Mouse (Mus musculus) heart, embryonic 12.5 days (tissue): ENCODE measurements around the gene Tmem223. TPM values are rescaled to one million over a fixed set of nuclear protein-coding genes. Genes with fewer than 3 reads are reported as not detected.
A peak's percentile ranks its signal among the peaks of the same experiment; 100 is the strongest.

Experiments
- ATAC-seq: fragments of 200-750 bp; cut with Nextera tagmentation; 2 replicates; pipeline ENCODE4 v1.8.0; 2017; ENCODE audit warnings: moderate TSS enrichment, moderate library complexity; ENCODE audit not compliant: insufficient number of reproducible peaks, low FRiP score
- H3K27ac ChIP-seq: fragments of 300-500 bp; sonication (generic); 2 replicates; pipeline ENCODE4 v1.5.1; 2016; ENCODE audit warnings: mild to moderate bottlenecking, moderate library complexity; ENCODE audit not compliant: poor library complexity, severe bottlenecking
- H3K27me3 ChIP-seq: fragments of 300-500 bp; sonication (generic); replicated peaks from 2 replicates; pipeline ENCODE4 v1.6.1; 2016; ENCODE audit warnings: mild to moderate bottlenecking, moderate library complexity
- H3K36me3 ChIP-seq: fragments of 300-500 bp; sonication (generic); 2 replicates; pipeline ENCODE4 v1.6.1; 2016; ENCODE audit warnings: mild to moderate bottlenecking, moderate library complexity
- H3K4me1 ChIP-seq: fragments of 300-500 bp; sonication (generic); replicated peaks from 2 replicates; pipeline ENCODE4 v1.6.1; 2016; ENCODE audit warnings: mild to moderate bottlenecking
- H3K4me2 ChIP-seq: fragments of 300-500 bp; sonication (generic); 2 replicates; pipeline ENCODE4 v1.6.1; 2016; ENCODE audit warnings: mild to moderate bottlenecking, moderate library complexity
- H3K4me3 ChIP-seq: fragments of 300-500 bp; sonication (generic); 2 replicates; pipeline ENCODE4 v1.5.1; 2016; ENCODE audit warnings: mild to moderate bottlenecking
- H3K9ac ChIP-seq: fragments of 300-500 bp; sonication (generic); 2 replicates; pipeline ENCODE4 v1.6.1; 2016; ENCODE audit warnings: mild to moderate bottlenecking, moderate library complexity
- H3K9me3 ChIP-seq: fragments of 300-500 bp; sonication (generic); replicated peaks from 2 replicates; pipeline ENCODE4 v1.6.1; 2016; ENCODE audit warnings: mild to moderate bottlenecking, moderate library complexity
- WGBS: fragments of 180-500 bp; shearing (Covaris S2); methylation state at CpG from one replicate; pipeline ENCODE4 v1.1.7; 2016; 5-methylcytosine and 5-hydroxymethylcytosine counted together
- microRNA-seq: library from miRNA; unstranded; fragments of <30 nt; microRNA quantifications from one replicate; pipeline ENCODE4, GENCODE M21; 2017
- polyA plus RNA-seq: library from polyadenylated mRNA; unstranded; fragments of >200 nt; fragmentation: Nextera tagmentation; extraction: Ambion mirVana; gene quantifications from 2 replicates; pipeline ENCODE4 v1.2.1, GENCODE M21; 2016

The Tmem223 gene
- polyA plus RNA-seq, 1 experiment from 2014 or later = 146 TPM

DNA sequence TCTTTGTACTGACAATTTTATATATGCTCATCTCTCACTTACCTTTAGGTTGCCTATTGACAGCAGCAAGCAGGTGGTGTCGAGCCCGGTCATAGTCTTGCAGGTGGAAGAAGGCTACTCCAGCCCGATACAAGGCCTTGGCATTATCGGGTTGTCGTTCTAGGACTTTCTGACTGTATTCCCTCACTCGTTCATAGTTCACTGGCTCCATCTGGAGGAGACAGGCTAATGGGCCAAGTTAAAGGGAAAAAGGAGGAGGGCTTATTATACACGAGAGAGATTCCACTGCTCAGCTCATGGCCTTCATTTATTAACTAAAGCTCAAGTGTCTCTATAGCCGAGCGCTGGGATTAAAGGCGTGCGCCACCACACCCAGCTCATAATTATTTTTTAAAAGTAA is 45.0 kb downstream of the Tmem223 start:
- no peaks in the 10 kb centered on the region for H3K27me3 ChIP-seq
- no peak overlapping the region for H3K4me3 ChIP-seq
- ATAC-seq = no peak
- H3K27ac ChIP-seq = no peak overlapping the region
- no peaks in the 10 kb centered on the region for H3K9me3 ChIP-seq
- H3K36me3 ChIP-seq = peaks cover 54% of the 10 kb centered on the region
- WGBS = 81% methylated on average over 11 of the region's 11 CpGs
- peaks cover 15% of the 10 kb centered on the region for H3K4me1 ChIP-seq
- H3K9ac ChIP-seq = no peak overlapping the region
- H3K4me2 ChIP-seq = no peak overlapping the region

DNA sequence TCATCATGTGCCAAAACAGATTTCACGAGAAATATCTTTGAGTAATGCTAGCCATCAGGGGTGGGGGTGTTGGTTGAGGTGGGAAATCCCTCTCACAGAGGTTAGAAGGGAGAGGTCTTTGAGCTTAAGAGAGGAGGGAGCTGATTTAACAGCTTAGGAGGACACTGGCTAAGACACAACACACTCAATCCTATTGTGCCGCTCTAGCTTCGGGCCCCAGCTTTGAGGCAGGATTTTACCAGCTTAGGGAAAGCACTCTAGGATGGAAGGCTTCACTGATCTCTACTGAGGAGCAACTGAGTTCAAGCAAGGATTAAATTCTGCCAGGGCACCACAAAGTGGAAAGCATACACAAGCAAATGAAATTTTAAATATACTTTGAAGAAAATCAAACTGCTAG is 46.2 kb downstream of the Tmem223 start:
- ATAC-seq = no peak
- Histone ChIP-seq H3K9ac (peak overlapping the region; percentile 30; the same call in 1 of the 2 replicates), H3K27me3 (no peaks in the 10 kb centered on the region), H3K9me3 (no peaks in the 10 kb centered on the region), H3K4me1 (peaks cover 18% of the 10 kb centered on the region), H3K36me3 (peaks cover 45% of the 10 kb centered on the region), H3K4me3 (no peak overlapping the region), H3K4me2 (peak overlapping the region; percentile 17; the same call in 1 of the 2 replicates), H3K27ac (no peak overlapping the region)
- 82% methylated on average over 3 of the region's 3 CpGs for WGBS

DNA sequence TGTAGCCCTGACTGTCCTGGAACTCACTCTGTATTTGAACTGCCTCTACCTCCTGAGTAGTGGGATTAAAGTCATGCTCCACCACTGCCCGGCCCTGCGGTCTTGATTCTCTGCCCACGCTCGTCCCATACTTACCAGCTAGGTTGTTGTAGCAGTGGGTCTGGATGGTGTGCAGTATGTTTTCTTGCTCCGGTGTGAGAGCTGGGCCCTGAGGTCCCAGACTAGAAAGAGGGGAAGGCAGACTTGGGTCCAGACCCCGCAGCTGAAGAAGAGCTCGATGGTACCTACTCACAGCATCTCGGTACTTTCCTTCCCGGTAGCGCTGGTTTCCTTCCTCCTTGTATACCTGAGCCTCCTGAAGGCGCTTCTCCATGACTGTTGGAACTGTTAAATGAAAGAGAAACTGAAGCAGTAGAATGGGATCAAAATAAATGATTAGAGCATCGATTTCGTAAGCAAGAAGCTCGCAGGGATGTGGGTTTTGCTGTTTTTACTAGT is 47.6 kb downstream of the Tmem223 start:
- ATAC-seq = no peak

DNA sequence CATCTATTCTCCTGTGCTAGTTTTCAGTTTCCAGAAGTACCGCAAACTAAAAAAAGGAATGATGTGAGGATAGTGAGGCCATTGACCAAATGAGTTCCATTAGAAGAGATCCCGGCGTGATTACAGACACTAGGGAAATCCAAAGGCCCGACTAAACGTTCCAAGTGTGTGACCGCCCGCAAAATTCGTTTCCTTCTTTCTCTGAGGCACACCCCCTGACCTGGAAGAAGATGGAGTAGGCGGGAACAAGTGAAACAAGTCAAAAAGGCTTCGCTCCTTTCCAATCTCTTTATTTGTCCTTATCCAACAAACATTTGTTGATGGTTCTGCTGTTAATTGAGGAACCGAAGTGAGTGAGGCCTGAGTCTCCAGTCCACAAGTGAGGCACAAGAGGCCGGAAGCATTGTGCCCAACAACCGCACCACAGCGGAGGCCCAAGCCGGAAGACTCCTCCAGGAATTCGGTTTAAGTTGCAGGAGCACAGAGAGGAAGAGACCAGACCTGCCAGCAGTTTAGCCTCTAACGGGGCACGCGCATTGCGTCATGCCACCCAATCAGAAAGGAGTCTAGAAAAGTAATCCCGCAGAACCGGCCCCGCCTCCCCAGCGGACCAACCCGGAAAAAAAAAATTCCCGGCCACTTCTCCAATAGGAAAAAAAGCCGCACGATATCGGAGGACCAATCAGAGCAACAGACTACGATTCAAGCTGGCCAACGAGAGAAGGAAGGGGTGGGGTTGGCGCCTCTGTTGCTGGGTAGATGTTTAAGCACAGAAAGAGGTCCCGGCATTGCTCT is 48.2 kb downstream of the Tmem223 start, which contains the start of gene Ttc9c:
TSS of gene Ttc9c (minus strand) at position 533 of the 795 bp plus-strand sequence.
- H3K4me3 ChIP-seq = peak within 1 kb of the TSS; percentile 97
- no peaks in the 10 kb centered on the region for H3K9me3 ChIP-seq
- H3K4me1 ChIP-seq = peaks cover 26% of the 10 kb centered on the region
- H3K4me2 ChIP-seq = peak within 1 kb of the TSS; percentile 95
- WGBS = under 1% methylated on average over 33 of the region's 33 CpGs
- H3K36me3 ChIP-seq = peaks cover 40% of the 10 kb centered on the region
- H3K9ac ChIP-seq = peak within 1 kb of the TSS; percentile 98
- H3K27me3 ChIP-seq = no peaks in the 10 kb centered on the region
- peak; percentile 88 for ATAC-seq
- H3K27ac ChIP-seq = peak within 1 kb of the TSS; percentile 99

More for the DNA sequence above, 47.6 kb downstream of the Tmem223 start:
- WGBS = 26% methylated on average over 14 of the region's 14 CpGs
- Histone ChIP-seq H3K27me3 (no peaks in the 10 kb centered on the region), H3K4me1 (peaks cover 26% of the 10 kb centered on the region), H3K9ac (peak overlapping the region; percentile 86), H3K36me3 (peaks cover 39% of the 10 kb centered on the region), H3K4me2 (peak overlapping the region; percentile 95), H3K9me3 (no peaks in the 10 kb centered on the region), H3K4me3 (peak overlapping the region; percentile 97), H3K27ac (peak overlapping the region; percentile 99)

DNA sequence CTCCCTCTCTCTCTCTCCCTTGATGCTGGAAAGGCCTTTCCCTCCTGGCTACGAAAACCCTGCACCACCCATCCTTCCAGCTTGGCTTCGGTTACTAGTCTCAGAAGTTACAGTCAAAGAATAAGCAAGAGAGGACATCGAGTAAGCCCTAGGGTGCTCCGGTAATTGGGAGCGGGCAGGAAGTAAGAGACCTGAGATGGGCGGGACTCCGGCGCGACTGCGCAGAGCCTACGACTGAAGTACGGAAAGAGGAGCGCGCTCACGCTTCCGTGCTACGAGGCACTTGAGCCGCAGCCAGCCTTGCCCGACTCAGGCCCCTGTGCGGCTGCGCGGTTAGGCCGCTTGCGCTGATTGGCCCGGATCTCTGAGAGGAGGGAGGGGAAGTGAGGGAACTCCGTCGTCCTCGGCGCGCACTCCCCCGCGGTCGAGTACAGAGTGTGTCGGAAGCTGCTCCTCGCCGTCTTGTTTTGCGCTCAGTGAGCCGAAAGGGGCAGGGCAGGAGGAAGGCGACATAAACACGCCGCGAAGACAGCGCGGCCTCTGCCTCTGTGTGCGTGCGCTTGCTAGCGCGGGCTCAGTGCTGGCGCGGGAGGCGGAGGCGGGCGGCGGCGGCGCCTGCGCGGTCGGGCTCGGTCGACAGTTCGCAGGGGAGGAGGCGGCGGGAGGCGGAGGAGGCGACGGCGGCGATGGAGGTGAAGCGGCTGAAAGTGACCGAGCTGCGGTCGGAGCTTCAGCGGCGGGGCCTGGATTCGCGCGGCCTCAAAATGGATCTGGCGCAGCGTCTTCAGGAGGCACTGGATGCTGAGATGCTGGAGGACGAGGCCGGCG is 49.0 kb downstream of the Tmem223 start, which contains the start of gene Hnrnpul2:
TSS of gene Hnrnpul2 (plus strand) at position 415 of the 828 bp plus-strand sequence.
- H3K27me3 ChIP-seq = no peaks in the 10 kb centered on the region
- peaks cover 26% of the 10 kb centered on the region for H3K4me1 ChIP-seq
- peak within 1 kb of the TSS; percentile 98 for H3K9ac ChIP-seq
- peak within 1 kb of the TSS; percentile 97 for H3K4me3 ChIP-seq
- peak within 1 kb of the TSS; percentile 95 for H3K4me2 ChIP-seq
- H3K27ac ChIP-seq = peak within 1 kb of the TSS; percentile 99
- WGBS = 0% methylated on average over 82 of the region's 83 CpGs
- ATAC-seq = peak; percentile 95
- H3K9me3 ChIP-seq = no peaks in the 10 kb centered on the region
- H3K36me3 ChIP-seq = peaks cover 41% of the 10 kb centered on the region

DNA sequence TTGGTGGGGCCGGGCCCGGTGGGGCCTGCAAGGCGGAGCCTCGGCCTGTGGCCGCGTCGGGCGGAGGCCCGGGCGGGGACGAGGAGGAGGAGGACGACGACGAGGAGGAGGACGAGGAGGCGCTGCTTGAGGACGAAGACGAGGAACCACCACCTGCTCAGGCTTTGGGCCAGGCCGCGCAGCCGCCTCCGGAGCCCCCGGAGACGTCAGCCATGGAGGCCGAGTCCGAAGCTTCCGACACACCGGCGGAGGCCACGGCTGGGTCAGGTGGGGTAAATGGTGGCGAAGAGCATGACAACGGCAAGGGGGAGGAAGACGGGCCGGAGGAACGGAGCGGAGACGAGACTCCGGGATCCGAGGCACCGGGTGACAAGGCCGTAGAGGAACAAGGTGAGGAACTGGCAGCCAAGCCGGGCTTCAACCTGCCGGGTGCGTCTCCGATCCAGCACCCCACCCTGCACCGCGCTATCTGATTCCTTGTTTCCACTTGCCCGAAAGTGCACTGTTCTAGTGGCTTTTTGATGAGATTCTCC is 49.7 kb downstream of the Tmem223 start:
- ATAC-seq = peak; percentile 44
- Histone ChIP-seq H3K9ac (peak overlapping the region; percentile 98), H3K4me3 (peak overlapping the region; percentile 97), H3K27ac (peak overlapping the region; percentile 99), H3K27me3 (no peaks in the 10 kb centered on the region), H3K4me2 (peak overlapping the region; percentile 95), H3K4me1 (peaks cover 26% of the 10 kb centered on the region), H3K36me3 (peaks cover 41% of the 10 kb centered on the region), H3K9me3 (no peaks in the 10 kb centered on the region)
- under 1% methylated on average over 46 of the region's 48 CpGs for WGBS

DNA sequence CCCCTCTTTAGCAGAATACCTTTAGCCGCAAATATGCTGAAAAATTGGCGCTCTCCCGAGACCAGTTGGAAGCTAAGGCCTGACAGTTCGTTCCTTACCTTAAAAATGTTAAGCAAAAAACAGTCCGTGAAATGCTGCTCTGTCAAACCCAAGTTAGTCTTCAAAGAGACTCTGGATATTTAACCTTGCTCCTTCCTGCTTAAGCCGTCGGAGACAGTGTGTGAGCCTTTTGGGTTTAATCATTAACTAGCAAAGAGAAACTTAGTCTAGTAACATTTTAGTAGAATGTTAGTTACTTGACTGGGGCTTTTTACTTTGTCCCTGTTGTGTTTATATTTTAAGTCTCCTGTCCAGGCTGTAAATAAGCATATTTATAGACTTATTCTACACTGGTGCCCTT is 50.4 kb downstream of the Tmem223 start:
- H3K4me3 ChIP-seq = peak overlapping the region; percentile 97
- H3K27me3 ChIP-seq = no peaks in the 10 kb centered on the region
- peak overlapping the region; percentile 98 for H3K9ac ChIP-seq
- H3K9me3 ChIP-seq = no peaks in the 10 kb centered on the region
- H3K4me2 ChIP-seq = peak overlapping the region; percentile 95
- whole genome bisulfite sequencing = under 1% methylated on average over 7 of the region's 7 CpGs
- peaks cover 43% of the 10 kb centered on the region for H3K36me3 ChIP-seq
- no peak for ATAC-seq
- peak overlapping the region; percentile 99; the same call in 1 of the 2 replicates for H3K27ac ChIP-seq
- H3K4me1 ChIP-seq = peaks cover 26% of the 10 kb centered on the region

Small RNA genes lying within 50 kb of the gene (microRNA-seq; reads per million reads assigned to microRNA genes)
- not detected for gene Mir6992

Other genes starting within 250 kb of the Tmem223 start
- gene Slc22a8, start 179.7 kb upstream of the Tmem223 start, polyA plus RNA-seq = 0.05 TPM in 1 of 2 replicates, not detected in the other
- not detected in 2 replicates for gene Slc22a6, start 153.0 kb upstream of the Tmem223 start, polyA plus RNA-seq
- gene Chrm1, start 107.2 kb upstream of the Tmem223 start, polyA plus RNA-seq = 0.05 TPM in 1 of 2 replicates, not detected in the other
- gene Slc3a2, start 47.6 kb upstream of the Tmem223 start, polyA plus RNA-seq = 87.6 and 88.9 TPM in 2 replicates
- 48.9 and 52.9 TPM in 2 replicates for gene Wdr74, start 35.2 kb upstream of the Tmem223 start, polyA plus RNA-seq
- 1.8 and 2.8 TPM in 2 replicates for gene 1700092M07Rik, start 30.3 kb upstream of the Tmem223 start, polyA plus RNA-seq
- 86.1 and 88.1 TPM in 2 replicates for gene Stx5a, start 29.6 kb upstream of the Tmem223 start, polyA plus RNA-seq
- 135 and 149 TPM in 2 replicates for gene Nxf1, start 13.9 kb upstream of the Tmem223 start, polyA plus RNA-seq
- 49.7 and 51.9 TPM in 2 replicates for gene Tmem179b, start 3.5 kb downstream of the Tmem223 start, polyA plus RNA-seq
- gene Taf6l, start 15.4 kb downstream of the Tmem223 start, polyA plus RNA-seq = 22.5 and 23.3 TPM in 2 replicates
- 137 and 145 TPM in 2 replicates for gene Polr2g, start 27.6 kb downstream of the Tmem223 start, polyA plus RNA-seq
- 3.8 and 4.1 TPM in 2 replicates for gene Zbtb3, start 31.6 kb downstream of the Tmem223 start, polyA plus RNA-seq
- 36.3 and 37.0 TPM in 2 replicates for gene Ttc9c, start 48.3 kb downstream of the Tmem223 start, polyA plus RNA-seq
- 3.8 TPM in 2 replicates for gene Hnrnpul2, start 49.0 kb downstream of the Tmem223 start, polyA plus RNA-seq
- gene AC129217.1, start 58.8 kb downstream of the Tmem223 start, polyA plus RNA-seq = not detected in 2 replicates
- gene Bscl2, start 66.5 kb downstream of the Tmem223 start, polyA plus RNA-seq = 41.0 and 41.1 TPM in 2 replicates
- 2.5 and 2.9 TPM in 2 replicates for gene Gng3, start 68.2 kb downstream of the Tmem223 start, polyA plus RNA-seq
- gene Lrrn4cl, start 79.8 kb downstream of the Tmem223 start, polyA plus RNA-seq = 0.77 and 0.78 TPM in 2 replicates
- gene Ubxn1, start 100.5 kb downstream of the Tmem223 start, polyA plus RNA-seq = 138 and 142 TPM in 2 replicates
- 52.7 and 60.6 TPM in 2 replicates for gene Uqcc3, start 109.9 kb downstream of the Tmem223 start, polyA plus RNA-seq
- 61.5 and 66.4 TPM in 2 replicates for gene Lbhd1, start 112.7 kb downstream of the Tmem223 start, polyA plus RNA-seq
- not detected in 2 replicates for gene Gm49403, start 112.9 kb downstream of the Tmem223 start, polyA plus RNA-seq
- 64.2 and 64.5 TPM in 2 replicates for gene 1810009A15Rik, start 117.9 kb downstream of the Tmem223 start, polyA plus RNA-seq
- not detected in 2 replicates for gene Gm49416, start 117.9 kb downstream of the Tmem223 start, polyA plus RNA-seq
- 28.9 and 30.1 TPM in 2 replicates for gene Ints5, start 122.0 kb downstream of the Tmem223 start, polyA plus RNA-seq
- gene Ganab, start 127.1 kb downstream of the Tmem223 start, polyA plus RNA-seq = 78.7 and 83.6 TPM in 2 replicates
- gene B3gat3, start 149.4 kb downstream of the Tmem223 start, polyA plus RNA-seq = 46.6 and 46.8 TPM in 2 replicates
- gene Rom1, start 158.4 kb downstream of the Tmem223 start, polyA plus RNA-seq = 2.4 and 2.5 TPM in 2 replicates
- 13.3 and 13.5 TPM in 2 replicates for gene Eml3, start 158.6 kb downstream of the Tmem223 start, polyA plus RNA-seq
- gene Mta2, start 170.9 kb downstream of the Tmem223 start, polyA plus RNA-seq = 106 and 115 TPM in 2 replicates
- gene Tut1, start 182.9 kb downstream of the Tmem223 start, polyA plus RNA-seq = 17.1 and 19.4 TPM in 2 replicates
- gene Eef1g, start 196.0 kb downstream of the Tmem223 start, polyA plus RNA-seq = 281 and 282 TPM in 2 replicates
- gene Ahnak, start 218.3 kb downstream of the Tmem223 start, polyA plus RNA-seq = 26.0 and 27.1 TPM in 2 replicates